Mouse (Mus musculus) CH12.LX (cell line): ENCODE results near the gene Pik3c2b. TPM values are rescaled to one million over a fixed set of nuclear protein-coding genes. Genes with fewer than 3 reads are reported as not detected.

Source experiments
- DNase-seq: peaks from one replicate; pipeline ENCODE4 v3.0.0-alpha.2; 2013; ENCODE audit errors: extremely low read depth
- H3K27ac ChIP-seq: 2 replicates; pipeline ENCODE4 v1.5.1; 2012; ENCODE audit warnings: low read depth, mild to moderate bottlenecking, control low read depth, moderate library complexity; ENCODE audit not compliant: insufficient read depth
- H3K27me3 ChIP-seq: replicated peaks from 2 replicates; pipeline ENCODE3; 2012; ENCODE audit warnings: inconsistent platforms
- H3K36me3 ChIP-seq, 2 experiments: replicated peaks in 1 of 2; 2 replicates each; pipeline versions ENCODE3 to v1.6.1; 2012; ENCODE audit warnings: inconsistent platforms in 1 of 2, low read length in 1 of 2, mild to moderate bottlenecking in 1 of 2, mixed read lengths in 1 of 2, moderate library complexity in 1 of 2; ENCODE audit not compliant: control insufficient read depth in 1 of 2, insufficient read depth in 1 of 2
- H3K4me1 ChIP-seq, 2 experiments: 2 replicates each; pipeline ENCODE4 v1.6.1; 2012; ENCODE audit warnings: inconsistent platforms in 1 of 2, moderate library complexity in 1 of 2; ENCODE audit not compliant: insufficient read depth in 2 of 2, control insufficient read depth in 1 of 2
- H3K4me2 ChIP-seq: 2 replicates; pipeline ENCODE4 v1.6.1; 2012; ENCODE audit warnings: low read depth, mild to moderate bottlenecking, control low read depth; ENCODE audit not compliant: poor library complexity, insufficient read depth, severe bottlenecking
- H3K4me3 ChIP-seq, 3 experiments: fragments of 150-350 bp in 1 of 3; sonication (generic) in 1 of 3; replicated peaks in 1 of 3; 2 replicates each; pipeline versions ENCODE3 to v1.5.1; 2011 to 2012; ENCODE audit warnings: low read depth in 2 of 3, low read length in 2 of 3, mild to moderate bottlenecking in 2 of 3, moderate library complexity in 2 of 3, control low read depth in 1 of 3, improper control_type of control experiment in 1 of 3, inconsistent platforms in 1 of 3, mixed read lengths in 1 of 3; ENCODE audit not compliant: poor library complexity in 1 of 3
- H3K79me2 ChIP-seq: replicated peaks from 2 replicates; pipeline ENCODE4 v1.6.1; 2012; ENCODE audit warnings: mild to moderate bottlenecking, moderate library complexity; ENCODE audit not compliant: control insufficient read depth, poor library complexity, insufficient read depth, severe bottlenecking; ENCODE audit errors: extremely low read depth
- H3K9ac ChIP-seq: 2 replicates; pipeline ENCODE4 v1.6.1; 2012; ENCODE audit warnings: low read depth, mild to moderate bottlenecking, control low read depth, moderate library complexity; ENCODE audit not compliant: insufficient read depth
- H3K9me3 ChIP-seq: replicated peaks from 2 replicates; pipeline ENCODE3; 2012; ENCODE audit warnings: low read length, inconsistent platforms, mixed read lengths
- BHLHE40 ChIP-seq: IDR thresholded peaks from 2 replicates; pipeline ENCODE4 v1.6.1; 2011; ENCODE audit warnings: mild to moderate bottlenecking, low read depth, low read length, improper control_type of control experiment
- CHD1 ChIP-seq: IDR thresholded peaks from 2 replicates; pipeline ENCODE4 v1.6.1; 2012; ENCODE audit warnings: low read depth, low read length, improper control_type of control experiment, inconsistent platforms
- CHD2 ChIP-seq: IDR thresholded peaks from 2 replicates; pipeline ENCODE4 v1.6.1; 2011; ENCODE audit warnings: low read length, improper control_type of control experiment
- E2F4 ChIP-seq: IDR thresholded peaks from 2 replicates; pipeline ENCODE4 v1.6.1; 2011; ENCODE audit warnings: low read depth, low read length, improper control_type of control experiment; ENCODE audit not compliant: insufficient replicate concordance
- EP300 ChIP-seq: IDR thresholded peaks from 2 replicates; pipeline ENCODE4 v1.6.1; 2011; ENCODE audit warnings: low read length, improper control_type of control experiment
- GABPA ChIP-seq: IDR thresholded peaks from 2 replicates; pipeline ENCODE4 v1.6.1; 2012; ENCODE audit warnings: low read depth, low read length, improper control_type of control experiment, inconsistent platforms; ENCODE audit not compliant: insufficient replicate concordance
- IRF4 ChIP-seq: IDR thresholded peaks from 2 replicates; pipeline ENCODE4 v1.6.1; 2014; ENCODE audit warnings: low read depth, mild to moderate bottlenecking, inconsistent platforms, low read length, improper control_type of control experiment
- KAT2A ChIP-seq: IDR thresholded peaks from 2 replicates; pipeline ENCODE4 v1.6.1; 2012; ENCODE audit warnings: low read length, improper control_type of control experiment, inconsistent platforms; ENCODE audit not compliant: insufficient replicate concordance
- MAX ChIP-seq: IDR thresholded peaks from 2 replicates; pipeline ENCODE4 v1.6.1; 2011; ENCODE audit warnings: low read length, improper control_type of control experiment
- MAZ ChIP-seq: IDR thresholded peaks from 2 replicates; pipeline ENCODE4 v1.6.1; 2012; ENCODE audit warnings: low read depth, mild to moderate bottlenecking, inconsistent platforms, low read length, improper control_type of control experiment, moderate library complexity
- MEF2A ChIP-seq: IDR thresholded peaks from 2 replicates; pipeline ENCODE4 v1.6.1; 2014; ENCODE audit warnings: low read depth, mild to moderate bottlenecking, inconsistent platforms, low read length, improper control_type of control experiment, borderline replicate concordance
- MXI1 ChIP-seq: IDR thresholded peaks from 2 replicates; pipeline ENCODE4 v1.6.1; 2011; ENCODE audit warnings: mild to moderate bottlenecking, low read depth, low read length, improper control_type of control experiment
- MYC ChIP-seq: IDR thresholded peaks from 2 replicates; pipeline ENCODE4 v1.6.1; 2011; ENCODE audit warnings: low read depth, mild to moderate bottlenecking, improper control_type of control experiment, low read length
- NELFE ChIP-seq: IDR thresholded peaks from 2 replicates; pipeline ENCODE4 v1.6.1; 2011; ENCODE audit warnings: low read depth, low read length, improper control_type of control experiment
- NRF1 ChIP-seq: IDR thresholded peaks from 2 replicates; pipeline ENCODE4 v1.6.1; 2014; ENCODE audit warnings: low read depth, mild to moderate bottlenecking, inconsistent platforms, low read length, improper control_type of control experiment, moderate library complexity
- PAX5 ChIP-seq: IDR thresholded peaks from 2 replicates; pipeline ENCODE4 v1.6.1; 2012; ENCODE audit warnings: low read length, inconsistent platforms, mixed read lengths
- POLR2A ChIP-seq: IDR thresholded peaks from 2 replicates; pipeline ENCODE4 v1.6.1; 2011; ENCODE audit warnings: low read depth, mild to moderate bottlenecking, improper control_type of control experiment, low read length
- POLR2AphosphoS2 ChIP-seq: IDR thresholded peaks from 2 replicates; pipeline ENCODE4 v1.6.1; 2011; ENCODE audit warnings: low read depth, low read length, improper control_type of control experiment
- RCOR1 ChIP-seq: conservative IDR thresholded peaks from 2 replicates; pipeline ENCODE4 v1.6.1; 2012; ENCODE audit warnings: low read depth, mild to moderate bottlenecking, inconsistent platforms, low read length, improper control_type of control experiment
- TBP ChIP-seq: conservative IDR thresholded peaks from 2 replicates; pipeline ENCODE4 v1.6.1; 2011; ENCODE audit warnings: low read depth, low read length, improper control_type of control experiment
- ZC3H11A ChIP-seq: IDR thresholded peaks from 2 replicates; pipeline ENCODE4 v1.6.1; 2012; ENCODE audit warnings: low read depth, mild to moderate bottlenecking, inconsistent platforms, low read length, improper control_type of control experiment
- ZNF384 ChIP-seq: IDR thresholded peaks from 2 replicates; pipeline ENCODE4 v1.6.1; 2012; ENCODE audit warnings: low read depth, low read length, improper control_type of control experiment, inconsistent platforms
- dilution Hi-C: fragments of 300-500 bp; cut with MboI; formaldehyde crosslinking; loops from 2 replicates; pipeline ENCODE4 v1.14.3; 2020; ENCODE audit warnings: low sequenced_read_pairs; ENCODE audit not compliant: extremely low pct_unique_long_range_greater_than_20kb, extremely low pct_ligation_motif_present
- in situ Hi-C: fragments of 300-500 bp; cut with MboI; formaldehyde crosslinking; loops from 3 replicates; pipeline ENCODE4 v1.14.3; 2019; ENCODE audit warnings: low sequenced_read_pairs, low pct_ligation_motif_present, low pct_unique_long_range_greater_than_20kb, mixed read lengths
- polyA plus RNA-seq: library from polyadenylated mRNA; unstranded; fragments of >175 nt; gene quantifications from 2 replicates; pipeline ENCODE4 v1.2.1, GENCODE M21; 2012; ENCODE audit warnings: low read depth; ENCODE audit not compliant: insufficient read length
- total RNA-seq, 2 experiments: library from RNA; depleted of rRNA; stranded (reverse); fragments of 300-350 nt in 1 of 2; fragments of >200 nt in 1 of 2; gene quantifications; 2 replicates each; pipeline ENCODE4 v1.2.3; 2012 to 2014

The Pik3c2b gene
- total and polyA plus RNA-seq, 3 experiments, result 8.7 to 16.5 (median 12.0) TPM

- H3K4me3 ChIP-seq, result no peak overlapping the region
- TF ChIP-seq POLR2A (no peak), MYC (no peak), E2F4 (no peak), MAX (no peak), EP300 (no peak), ZNF384 (no peak), KAT2A (no peak), POLR2AphosphoS2 (no peak), CHD2 (no peak), GABPA (no peak), NELFE (no peak)
- dilution Hi-C loops (no loop called here), in situ Hi-C loops (no loop called here)
- H3K9me3 ChIP-seq, result no peaks in the 10 kb centered on the region
- no peak overlapping the region for H3K27ac ChIP-seq
- H3K79me2 ChIP-seq, result peaks cover 29% of the 10 kb centered on the region
- no peaks in the 10 kb centered on the region for H3K27me3 ChIP-seq
- no peak overlapping the region for H3K4me2 ChIP-seq
- H3K9ac ChIP-seq, result no peak overlapping the region
- no peak for DNase-seq
- H3K36me3 ChIP-seq, result peaks cover 13 to 82% of the 10 kb centered on the region in 2 experiments
- peaks cover 16 to 44% of the 10 kb centered on the region in 2 experiments for H3K4me1 ChIP-seq
These were observed 15.2 kb downstream of the Pik3c2b start for GRCm38 (mm10) chr1:133060681-133061080.

GRCm38 (mm10) chr1:133063164-133063563, 17.7 kb downstream of the Pik3c2b start:
- no peaks in the 10 kb centered on the region for H3K27me3 ChIP-seq
- in situ Hi-C loops, result no loop called here
- H3K9ac ChIP-seq, result no peak overlapping the region
- peaks cover 33 to 89% of the 10 kb centered on the region in 2 experiments for H3K36me3 ChIP-seq
- no peak overlapping the region for H3K4me3 ChIP-seq
- H3K27ac ChIP-seq, result no peak overlapping the region
- dilution Hi-C loops, result no loop called here
- peaks cover 0 to 35% of the 10 kb centered on the region in 2 experiments; a peak in 2 of 4 replicates for H3K4me1 ChIP-seq
- H3K4me2 ChIP-seq, result no peak overlapping the region
- H3K79me2 ChIP-seq, result peaks cover 11% of the 10 kb centered on the region; the same call in 1 of the 2 replicates
- TF ChIP-seq NRF1 (no peak), MXI1 (no peak), NELFE (no peak), KAT2A (no peak), ZC3H11A (no peak), CHD2 (no peak), MEF2A (no peak), GABPA (no peak), ZNF384 (no peak), BHLHE40 (no peak), IRF4 (no peak), CHD1 (no peak), PAX5 (no peak), TBP (no peak), MAZ (no peak), E2F4 (no peak), MAX (no peak), RCOR1 (no peak)
- no peak for DNase-seq
- no peaks in the 10 kb centered on the region for H3K9me3 ChIP-seq
